Mouse (Mus musculus) lung, adult 10 weeks (tissue): Measurements from ENCODE around the gene Zfp87. TPM values are rescaled to one million over a fixed set of nuclear protein-coding genes. Genes with fewer than 3 reads are reported as not detected.

Experiments
- polyA plus RNA-seq: library from polyadenylated mRNA; stranded (reverse); fragments of 350-450 nt; fragmentation: Illumina TruSeq; extraction: RNeasy Lipid Tissue Mini Kit (QIAGEN cat#74804); gene quantifications from one replicate; pipeline ENCODE4 v1.2.3, GENCODE M21; 2014; ENCODE audit warnings: low read depth, low replicate concordance; ENCODE audit not compliant: insufficient read depth

The Zfp87 gene
- 21.7 TPM for polyA plus RNA-seq

GRCm38 (mm10) chr13:67525753-67526410, at the start of gene Zfp87, which contains the start of gene Gm26965:
Gene Zfp87 (minus strand): TSS chr13:67526177.
Gene Gm26965 (minus strand): TSS chr13:67526151.

GRCm38 (mm10) chr13:67553730-67554129, 27.8 kb upstream of the Zfp87 start, which contains the start of gene Zfp748:
Gene Zfp748 (minus strand): TSS chr13:67553830.

DNA sequence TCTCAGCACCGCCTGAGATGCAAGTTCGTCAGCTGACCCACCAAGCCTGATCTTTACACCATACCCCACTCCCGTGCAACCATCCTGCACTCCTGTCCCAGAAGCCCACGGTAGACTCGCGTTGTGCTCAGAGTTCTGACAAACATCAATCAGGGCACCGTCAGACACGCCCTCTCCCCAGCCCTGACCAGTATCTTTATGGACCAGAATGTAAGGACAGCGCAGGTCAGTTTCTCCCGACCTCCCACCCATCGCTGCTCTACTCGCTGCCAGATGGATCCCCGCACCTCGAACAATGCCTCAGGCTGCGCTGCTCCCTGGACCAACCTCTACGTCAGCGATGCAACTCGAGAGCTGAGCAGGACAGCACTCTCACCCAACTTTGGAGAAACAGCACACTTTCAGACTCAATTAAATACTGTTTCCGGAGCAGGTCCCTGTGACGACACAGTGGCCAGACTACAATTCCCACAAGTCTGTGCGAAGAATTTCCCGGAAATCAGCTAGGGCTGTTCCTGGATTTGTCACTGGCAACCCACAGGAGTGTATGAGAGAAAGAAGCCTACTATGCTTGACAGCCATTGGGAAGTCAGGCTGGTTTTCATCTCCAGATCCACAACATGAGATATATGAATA, 25.8 kb downstream of the Zfp87 start, which contains the start of gene Zfp58:
Gene Zfp58, minus strand, starts transcription at position 472 of the 636 bp plus-strand sequence.

DNA sequence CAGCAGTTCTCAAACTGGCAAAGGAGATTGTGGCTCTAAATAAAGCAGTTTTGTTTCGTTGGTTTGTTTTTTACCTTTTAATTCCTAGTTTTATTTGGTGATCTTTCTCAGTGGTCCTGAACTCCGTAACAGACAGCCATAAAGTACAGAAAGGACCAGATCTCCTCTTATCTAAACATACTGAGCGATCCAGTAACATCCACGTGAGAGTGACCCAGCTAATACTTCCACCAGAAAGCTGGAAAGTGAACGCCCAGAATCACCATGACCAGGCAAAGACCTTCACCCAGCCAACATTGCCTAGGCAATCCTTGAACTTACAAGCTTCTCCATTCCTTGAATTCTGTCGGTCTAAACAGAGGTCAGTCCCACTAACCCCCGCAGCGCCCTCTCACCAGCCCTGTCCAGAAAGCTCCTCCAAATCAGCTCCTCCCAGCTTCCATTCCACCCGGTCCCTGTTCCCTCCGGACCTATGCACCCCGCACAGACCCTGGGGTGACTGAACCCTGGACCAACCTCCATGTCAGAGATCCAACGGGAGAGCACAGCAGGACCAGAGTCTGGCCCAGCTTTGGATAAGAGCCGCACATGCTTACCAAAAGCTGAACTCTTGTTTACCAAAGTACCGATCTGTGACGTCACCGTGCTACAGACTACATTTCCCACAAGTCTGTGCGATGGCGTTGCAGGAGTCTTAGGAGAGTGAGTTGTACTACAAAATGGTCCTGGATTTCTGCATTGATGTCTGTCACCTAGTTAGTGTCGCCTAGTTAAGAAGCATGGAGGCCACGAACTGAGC, 42.2 kb downstream of the Zfp87 start, which contains the start of gene Zfp874b:
Gene Zfp874b, minus strand, starts transcription at position 634 of the 799 bp plus-strand sequence.

Other genes starting within 250 kb of the Zfp87 start
- 0.58 TPM for gene Zfp458, start 247.7 kb downstream of the Zfp87 start, polyA plus RNA-seq
- 0.69 TPM for gene Zfp457, start 219.7 kb downstream of the Zfp87 start, polyA plus RNA-seq
- 2.9 TPM for gene Zfp595, start 193.6 kb downstream of the Zfp87 start, polyA plus RNA-seq
- gene Gm28044, start 165.6 kb downstream of the Zfp87 start, polyA plus RNA-seq, result not detected
- 2.0 TPM for gene Zfp953, start 165.6 kb downstream of the Zfp87 start, polyA plus RNA-seq
- 0.96 TPM for gene Gm28041, start 150.4 kb downstream of the Zfp87 start, polyA plus RNA-seq
- gene Zfp456, start 150.4 kb downstream of the Zfp87 start, polyA plus RNA-seq, result 1.3 TPM
- 4.6 TPM for gene Zfp429, start 126.4 kb downstream of the Zfp87 start, polyA plus RNA-seq
- 0.52 TPM for gene Zfp459, start 104.8 kb downstream of the Zfp87 start, polyA plus RNA-seq
- 7.7 TPM for gene Zfp874a, start 74.6 kb downstream of the Zfp87 start, polyA plus RNA-seq
- 7.2 TPM for gene Zfp874b, start 41.9 kb downstream of the Zfp87 start, polyA plus RNA-seq
- 5.1 TPM for gene Zfp58, start 25.6 kb downstream of the Zfp87 start, polyA plus RNA-seq
- not detected for gene Gm26965, start within 50 bp of the Zfp87 start, polyA plus RNA-seq
- gene Zfp748, start 27.7 kb upstream of the Zfp87 start, polyA plus RNA-seq, result 4.4 TPM
- gene Zfp729b, start 83.5 kb upstream of the Zfp87 start, polyA plus RNA-seq, result 3.4 TPM
- not detected for gene Gm49345, start 111.6 kb upstream of the Zfp87 start, polyA plus RNA-seq
- gene Zfp729a, start 111.6 kb upstream of the Zfp87 start, polyA plus RNA-seq, result 6.4 TPM
- 3.3 TPM for gene Zfp738, start 160.9 kb upstream of the Zfp87 start, polyA plus RNA-seq
- gene Zfp65, start 203.0 kb upstream of the Zfp87 start, polyA plus RNA-seq, result 3.7 TPM
- gene Zfp85, start 229.1 kb upstream of the Zfp87 start, polyA plus RNA-seq, result 3.4 TPM